Mouse (Mus musculus) megakaryocyte, embryonic 14.5 days (primary cell): ENCODE results near the gene Cdh24.

Experiments used
- FLI1 ChIP-seq: IDR thresholded peaks from 2 replicates; pipeline ENCODE4 v1.6.1; 2012; ENCODE audit warnings: low read length, inconsistent platforms, mixed read lengths
- GATA1 ChIP-seq: IDR thresholded peaks from 3 replicates; pipeline ENCODE4 v1.6.1; 2012; ENCODE audit warnings: mixed read lengths, low read length, inconsistent platforms, borderline replicate concordance

- TF ChIP-seq GATA1 (no peak), FLI1 (no peak)
Observed at GRCm38 (mm10) chr14:54603038-54603654, 38.0 kb downstream of the Cdh24 start.
